Mouse (Mus musculus): ENCODE results near the gene Rnf103. TPM values are rescaled to one million over a fixed set of nuclear protein-coding genes. Genes with fewer than 3 reads are reported as not detected.

The Rnf103 gene
- polyA plus RNA-seq (2014; fragmentation: Illumina TruSeq; extraction: RNeasy Lipid Tissue Mini Kit (QIAGEN cat#74804); ENCODE audit: low read depth, low replicate concordance) = 134 TPM

GRCm38 (mm10) chr6:71493675-71494340, at the start of gene Rnf103:
Rnf103 (plus strand) TSS chr6:71493894.

GRCm38 (mm10) chr6:71543686-71544499, 50.2 kb downstream of the Rnf103 start, which contains the start of gene Chmp3:
Chmp3 (plus strand) TSS chr6:71543797.

Other genes with a start within 250 kb of the Rnf103 start
- 393 TPM for gene Krcc1, start 222.2 kb upstream of the Rnf103 start, polyA plus RNA-seq (2014; fragmentation: Illumina TruSeq; extraction: RNeasy Lipid Tissue Mini Kit (QIAGEN cat#74804); ENCODE audit: low read depth, low replicate concordance)
- 2.7 TPM for gene Smyd1, start 171.7 kb upstream of the Rnf103 start, polyA plus RNA-seq (2014; fragmentation: Illumina TruSeq; extraction: RNeasy Lipid Tissue Mini Kit (QIAGEN cat#74804); ENCODE audit: low read depth, low replicate concordance)
- gene Cd8b1, start 171.1 kb upstream of the Rnf103 start, polyA plus RNA-seq (2014; fragmentation: Illumina TruSeq; extraction: RNeasy Lipid Tissue Mini Kit (QIAGEN cat#74804); ENCODE audit: low read depth, low replicate concordance) = not detected
- gene Cd8a, start 120.5 kb upstream of the Rnf103 start, polyA plus RNA-seq (2014; fragmentation: Illumina TruSeq; extraction: RNeasy Lipid Tissue Mini Kit (QIAGEN cat#74804); ENCODE audit: low read depth, low replicate concordance) = not detected
- gene Rmnd5a, start 53.3 kb upstream of the Rnf103 start, polyA plus RNA-seq (2014; fragmentation: Illumina TruSeq; extraction: RNeasy Lipid Tissue Mini Kit (QIAGEN cat#74804); ENCODE audit: low read depth, low replicate concordance) = 295 TPM
- gene Chmp3, start 49.9 kb downstream of the Rnf103 start, polyA plus RNA-seq (2014; fragmentation: Illumina TruSeq; extraction: RNeasy Lipid Tissue Mini Kit (QIAGEN cat#74804); ENCODE audit: low read depth, low replicate concordance) = 281 TPM
- 65.4 TPM for gene Kdm3a, start 139.1 kb downstream of the Rnf103 start, polyA plus RNA-seq (2014; fragmentation: Illumina TruSeq; extraction: RNeasy Lipid Tissue Mini Kit (QIAGEN cat#74804); ENCODE audit: low read depth, low replicate concordance)
- 15.3 TPM for gene Reep1, start 213.7 kb downstream of the Rnf103 start, polyA plus RNA-seq (2014; fragmentation: Illumina TruSeq; extraction: RNeasy Lipid Tissue Mini Kit (QIAGEN cat#74804); ENCODE audit: low read depth, low replicate concordance)

Measured in adrenal gland, adult 10 weeks (tissue).